Mouse (Mus musculus) forebrain, embryonic 10.5 days (tissue): ENCODE measurements around the gene Nkiras2. TPM values are rescaled to one million over a fixed set of nuclear protein-coding genes. Genes with fewer than 3 reads are reported as not detected.
"Not testable (repeated sequence)": the region's sequence is repeated elsewhere in the genome, so short reads cannot be mapped to it uniquely, and the experiment has no call there.

Experiments
- DNase-seq: peaks from one replicate; pipeline ENCODE4 v3.0.0-alpha.2; 2017; ENCODE audit warnings: low spot score; ENCODE audit errors: extremely low spot score
- H3K27ac ChIP-seq: fragments of 300-500 bp; sonication (generic); 2 replicates; pipeline ENCODE4 v1.5.1; 2016; ENCODE audit warnings: mild to moderate bottlenecking
- H3K27me3 ChIP-seq: fragments of 300-500 bp; sonication (generic); 2 replicates; pipeline ENCODE4 v1.6.1; 2016; ENCODE audit warnings: mild to moderate bottlenecking; ENCODE audit not compliant: poor library complexity, severe bottlenecking
- H3K36me3 ChIP-seq: fragments of 300-500 bp; sonication (generic); replicated peaks from 2 replicates; pipeline ENCODE4 v1.6.1; 2016; ENCODE audit warnings: mild to moderate bottlenecking, moderate library complexity
- H3K4me1 ChIP-seq: fragments of 300-500 bp; sonication (generic); 2 replicates; pipeline ENCODE4 v1.6.1; 2016
- H3K4me3 ChIP-seq: fragments of 300-500 bp; sonication (generic); 2 replicates; pipeline ENCODE4 v1.5.1; 2016; ENCODE audit warnings: mild to moderate bottlenecking, moderate library complexity
- H3K9me3 ChIP-seq: fragments of 300-500 bp; sonication (generic); 2 replicates; pipeline ENCODE4 v1.6.1; 2016; ENCODE audit warnings: mild to moderate bottlenecking, moderate library complexity
- WGBS: fragments of 180-500 bp; shearing (Covaris S2); methylation state at CpG from one replicate; pipeline ENCODE4 v1.1.7; 2016; 5-methylcytosine and 5-hydroxymethylcytosine counted together
- polyA plus RNA-seq: library from polyadenylated mRNA; unstranded; fragments of >200 nt; fragmentation: Nextera tagmentation; extraction: Ambion mirVana; gene quantifications from 2 replicates; pipeline ENCODE4 v1.2.1, GENCODE M21; 2016

Gene Nkiras2
- polyA plus RNA-seq, 1 experiment from 2014 or later: 91.8 TPM

- no peak overlapping the region for H3K27ac ChIP-seq
- peaks cover 86% of the 10 kb centered on the region for H3K36me3 ChIP-seq
- H3K9me3 ChIP-seq: no peaks in the 10 kb centered on the region
- 84% methylated on average over 4 of the region's 4 CpGs for WGBS
- no peak overlapping the region for H3K4me3 ChIP-seq
- no peaks in the 10 kb centered on the region for H3K4me1 ChIP-seq
- H3K27me3 ChIP-seq: no peaks in the 10 kb centered on the region
- no peak for DNase-seq
These were observed 14.6 kb upstream of the Nkiras2 start for GRCm38 (mm10) chr11:100604321-100605005.

- DNase-seq: no peak
These were observed 13.6 kb upstream of the Nkiras2 start for GRCm38 (mm10) chr11:100605451-100605850.

GRCm38 (mm10) chr11:100607121-100607520 lies 11.9 kb upstream of the Nkiras2 start:
- no peak for DNase-seq
- Histone ChIP-seq H3K9me3 (no peaks in the 10 kb centered on the region), H3K27me3 (no peaks in the 10 kb centered on the region), H3K36me3 (peaks cover 82% of the 10 kb centered on the region), H3K4me3 (no peak overlapping the region), H3K27ac (no peak overlapping the region), H3K4me1 (no peaks in the 10 kb centered on the region)
- 95% methylated on average over 6 of the region's 6 CpGs for whole genome bisulfite sequencing

More at GRCm38 (mm10) chr11:100605451-100605850, 13.6 kb upstream of the Nkiras2 start:
- Histone ChIP-seq H3K27ac (no peak overlapping the region), H3K9me3 (no peaks in the 10 kb centered on the region), H3K27me3 (no peaks in the 10 kb centered on the region), H3K36me3 (peaks cover 84% of the 10 kb centered on the region), H3K4me3 (no peak overlapping the region), H3K4me1 (no peaks in the 10 kb centered on the region)
- 95% methylated on average over 10 of the region's 10 CpGs for WGBS

DNA sequence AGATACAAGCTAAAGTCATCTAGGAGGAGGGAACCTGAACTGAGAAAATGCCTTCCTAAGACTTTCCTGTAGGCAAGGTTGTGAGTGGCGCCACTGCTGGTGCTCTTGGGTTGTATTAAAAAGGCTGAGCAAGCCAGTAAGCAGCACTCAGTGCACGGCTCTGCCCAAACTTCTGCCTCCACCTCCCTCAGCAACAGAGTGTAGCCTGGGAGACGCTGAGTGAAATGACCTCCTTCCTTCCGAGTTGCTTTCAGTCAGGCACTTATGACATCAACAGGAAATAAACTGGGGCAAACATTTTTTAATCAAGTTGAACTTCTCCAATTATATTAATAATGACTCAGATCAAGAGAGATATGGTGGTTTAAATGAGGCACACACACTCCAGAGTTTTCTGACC lies 10.2 kb upstream of the Nkiras2 start:
- Histone ChIP-seq H3K27me3 (no peaks in the 10 kb centered on the region), H3K9me3 (no peaks in the 10 kb centered on the region), H3K4me1 (no peaks in the 10 kb centered on the region), H3K36me3 (peaks cover 77% of the 10 kb centered on the region), H3K4me3 (no peak overlapping the region), H3K27ac (no peak overlapping the region)
- WGBS: 82% methylated on average over 4 of the region's 4 CpGs
- DNase-seq: no peak

- H3K27me3 ChIP-seq: no peaks in the 10 kb centered on the region
- no peak overlapping the region for H3K4me3 ChIP-seq
- no peaks in the 10 kb centered on the region for H3K4me1 ChIP-seq
- H3K9me3 ChIP-seq: no peaks in the 10 kb centered on the region
- no peak overlapping the region for H3K27ac ChIP-seq
- no peak for DNase-seq
- 94% methylated on average over 5 of the region's 5 CpGs for WGBS
- H3K36me3 ChIP-seq: peaks cover 76% of the 10 kb centered on the region
These were observed 9.6 kb upstream of the Nkiras2 start for GRCm38 (mm10) chr11:100609355-100609996.

- Histone ChIP-seq H3K4me1 (no peaks in the 10 kb centered on the region), H3K4me3 (no peak overlapping the region), H3K27me3 (no peaks in the 10 kb centered on the region), H3K9me3 (no peaks in the 10 kb centered on the region), H3K27ac (no peak overlapping the region), H3K36me3 (peaks cover 81% of the 10 kb centered on the region)
- 91% methylated on average over 9 of the region's 9 CpGs for whole genome bisulfite sequencing
- DNase-seq: no peak
These were observed 8.9 kb upstream of the Nkiras2 start for GRCm38 (mm10) chr11:100609997-100610680.

DNA sequence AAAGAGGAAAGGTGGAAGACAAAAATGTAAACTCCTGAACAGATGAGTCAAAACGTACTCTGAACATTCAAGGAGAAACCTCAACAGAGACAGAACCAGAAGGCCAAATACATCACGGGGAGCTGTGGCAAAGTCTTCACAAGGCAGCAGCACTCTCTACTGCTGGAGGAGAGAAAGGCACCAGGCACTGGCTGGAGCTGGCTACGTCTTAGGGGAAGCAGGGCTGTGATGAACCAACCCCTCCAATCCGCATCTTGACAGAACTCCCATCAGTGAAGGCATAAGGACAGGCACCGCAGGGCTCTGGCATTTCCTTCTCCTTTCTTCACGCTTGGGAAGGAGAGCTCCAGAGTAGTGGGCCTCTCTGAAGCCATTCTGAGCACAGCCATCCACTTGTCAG lies 7.4 kb upstream of the Nkiras2 start:
- no peaks in the 10 kb centered on the region for H3K9me3 ChIP-seq
- DNase-seq: no peak
- no peak overlapping the region for H3K4me3 ChIP-seq
- H3K27me3 ChIP-seq: no peaks in the 10 kb centered on the region
- no peaks in the 10 kb centered on the region for H3K4me1 ChIP-seq
- peaks cover 80% of the 10 kb centered on the region for H3K36me3 ChIP-seq
- 93% methylated on average over 6 of the region's 6 CpGs for WGBS
- no peak overlapping the region for H3K27ac ChIP-seq

GRCm38 (mm10) chr11:100613241-100613640 lies 5.8 kb upstream of the Nkiras2 start:
- Histone ChIP-seq H3K36me3 (peaks cover 65% of the 10 kb centered on the region), H3K27me3 (no peaks in the 10 kb centered on the region), H3K4me3 (no peak overlapping the region), H3K4me1 (peaks cover 9% of the 10 kb centered on the region), H3K9me3 (no peaks in the 10 kb centered on the region), H3K27ac (no peak overlapping the region)
- 93% methylated on average over 3 of the region's 3 CpGs for WGBS
- no peak for DNase-seq

DNA sequence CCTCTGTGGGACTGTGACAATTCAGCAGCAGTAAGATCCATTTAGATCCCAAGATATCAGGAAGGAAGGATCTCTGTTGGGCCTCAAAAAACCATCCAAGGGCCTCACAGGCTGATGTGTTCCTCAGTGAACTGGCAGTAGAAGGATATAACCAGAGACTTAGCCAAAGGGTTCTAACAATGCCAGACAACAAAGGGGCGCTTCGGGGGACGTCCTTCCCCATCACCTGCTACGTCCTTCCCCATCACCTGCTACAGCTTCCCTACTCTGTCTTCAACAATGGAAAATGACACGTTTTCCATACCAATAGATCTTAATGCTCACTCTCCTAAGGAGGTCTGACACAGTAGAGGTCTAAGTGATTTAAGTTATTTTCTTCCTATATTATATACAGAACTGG lies 2.7 kb upstream of the Nkiras2 start:
- Histone ChIP-seq H3K27ac (no peak overlapping the region), H3K4me3 (no peak overlapping the region), H3K4me1 (peaks cover 26% of the 10 kb centered on the region), H3K36me3 (peaks cover 40% of the 10 kb centered on the region), H3K9me3 (no peaks in the 10 kb centered on the region), H3K27me3 (no peaks in the 10 kb centered on the region)
- DNase-seq: no peak
- 82% methylated on average over 5 of the region's 5 CpGs for WGBS

DNA sequence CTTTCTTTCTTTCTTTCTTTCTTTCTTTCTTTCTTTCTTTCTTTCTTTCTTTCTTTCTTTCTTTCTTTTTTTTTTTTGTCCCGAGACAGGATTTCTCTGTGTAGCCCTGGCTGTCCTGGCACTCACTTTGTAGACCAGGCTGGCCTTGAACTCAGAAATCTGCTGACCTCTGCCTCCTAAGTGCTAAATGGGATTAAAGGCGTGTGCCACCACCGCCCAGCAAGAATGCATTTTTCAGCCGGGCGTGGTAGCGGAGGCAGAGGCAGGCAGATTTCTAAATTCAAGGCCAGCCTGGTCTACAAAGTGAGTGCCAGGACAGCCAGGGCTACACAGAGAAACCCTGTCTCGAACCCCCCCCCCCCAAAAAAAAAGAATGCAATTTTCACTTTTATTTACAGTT lies 2.2 kb upstream of the Nkiras2 start:
- H3K27ac ChIP-seq, DNase-seq, H3K27me3 ChIP-seq, H3K4me3 ChIP-seq, H3K9me3 ChIP-seq: not testable (repeated sequence)
- peaks cover 26% of the 10 kb centered on the region for H3K4me1 ChIP-seq
- 93% methylated on average over 7 of the region's 7 CpGs for WGBS
- peaks cover 35% of the 10 kb centered on the region for H3K36me3 ChIP-seq

GRCm38 (mm10) chr11:100617480-100617879 lies 1.6 kb upstream of the Nkiras2 start:
- DNase-seq: no peak
- Histone ChIP-seq H3K4me3 (no peak overlapping the region; the same call in 1 of the 2 replicates), H3K4me1 (peaks cover 29% of the 10 kb centered on the region), H3K27ac (no peak overlapping the region), H3K36me3 (peaks cover 29% of the 10 kb centered on the region), H3K27me3 (no peaks in the 10 kb centered on the region), H3K9me3 (no peaks in the 10 kb centered on the region)
- 95% methylated on average over 4 of the region's 4 CpGs for WGBS

DNA sequence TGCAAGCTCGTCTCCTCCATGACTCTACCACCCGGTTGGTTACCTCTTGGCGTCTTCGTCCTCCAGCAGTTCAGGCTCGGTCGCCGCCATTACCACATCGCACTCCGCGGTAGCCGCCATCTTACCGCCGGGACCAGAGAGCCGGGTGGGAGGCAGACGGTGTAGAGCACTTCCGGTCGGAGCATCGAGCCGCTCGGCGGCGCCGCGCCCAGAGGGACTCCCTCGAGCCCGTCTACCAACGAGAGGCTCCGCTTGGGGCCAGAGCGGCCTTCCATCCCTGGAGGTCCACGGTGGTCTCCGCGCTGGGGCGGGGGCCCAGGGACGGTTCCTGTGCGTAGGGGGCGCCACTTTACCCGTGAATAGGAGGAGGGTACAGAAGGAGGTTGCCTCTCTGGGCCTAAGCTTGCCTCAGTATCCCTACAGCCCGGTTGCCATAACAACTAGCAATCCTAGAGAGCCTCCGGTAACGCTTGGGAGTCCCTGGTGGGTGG lies 486 bp downstream of the Nkiras2 start:
- Histone ChIP-seq H3K36me3 (peaks cover 25% of the 10 kb centered on the region), H3K27ac (peak overlapping the region; percentile 96), H3K27me3 (no peaks in the 10 kb centered on the region), H3K4me3 (peak overlapping the region; percentile 93), H3K9me3 (no peaks in the 10 kb centered on the region), H3K4me1 (peaks cover 43% of the 10 kb centered on the region)
- peak; percentile 99 for DNase-seq
- under 1% methylated on average over 40 of the region's 40 CpGs for WGBS

GRCm38 (mm10) chr11:100619982-100620381 lies 938 bp downstream of the Nkiras2 start, which contains the start of gene Dnajc7:
Dnajc7 (minus strand) TSS chr11:100620168.
- WGBS: 5% methylated on average over 11 of the region's 11 CpGs
- Histone ChIP-seq H3K4me1 (peaks cover 43% of the 10 kb centered on the region), H3K9me3 (no peaks in the 10 kb centered on the region)

More at GRCm38 (mm10) chr11:100619982-100620381, 938 bp downstream of the Nkiras2 start, which contains the start of gene Dnajc7:
- no peak for DNase-seq
- Histone ChIP-seq H3K27me3 (no peaks in the 10 kb centered on the region), H3K4me3 (peak within 1 kb of the TSS; percentile 93), H3K27ac (peak within 1 kb of the TSS; percentile 96), H3K36me3 (peaks cover 26% of the 10 kb centered on the region)
